1 mouse cellular context compared by ENCODE assay signal in the genomic region with DNA sequence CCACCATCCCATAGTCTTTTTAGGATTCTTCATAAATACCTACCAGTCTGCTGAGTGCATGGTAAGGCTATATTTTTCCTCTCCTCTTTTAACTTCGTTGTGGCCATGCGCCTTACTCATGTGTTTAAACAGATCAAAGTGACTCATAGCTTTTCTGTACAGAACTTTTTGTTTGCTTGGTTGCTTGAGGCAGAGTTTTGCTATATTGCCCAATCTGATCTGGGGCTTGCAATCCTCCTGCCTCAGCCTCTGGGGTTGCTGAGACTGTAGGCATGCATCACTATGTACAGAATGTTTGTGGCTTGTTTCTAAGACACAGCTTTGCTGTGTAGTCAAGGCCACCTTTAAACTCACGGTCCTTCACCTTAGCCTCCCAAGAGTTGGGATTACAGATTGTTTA.
TF ChIP-seq lines count a peak whose summit lies in the region.

No protein-coding gene starts in this region.

TF ChIP-seq in CH12.LX, 34 proteins besides CTCF, POLR2A, EP300 and RAD21 (continued from another document):
- TF ChIP-seq TBP (conservative IDR thresholded peaks at IDR 0.05; ENCODE audit: low read depth, low read length) (no peak), JUN (IDR thresholded peaks at IDR 0.05; ENCODE audit: insufficient read depth, low read depth, low read length) (no peak), SIN3A (IDR thresholded peaks at IDR 0.05; ENCODE audit: low read length) (no peak), ZNF384 (IDR thresholded peaks at IDR 0.05; ENCODE audit: low read depth, low read length) (no peak)
